Mouse (Mus musculus) splenic B cell, adult 2 months (primary cell): ENCODE results near the gene Eapp.
"Not testable (repeated sequence)": the region's sequence is repeated elsewhere in the genome, so short reads cannot be mapped to it uniquely, and the experiment has no call there.

Experiments
- DNase-seq: peaks from one replicate; pipeline ENCODE4 v3.0.0-alpha.2; 2011; ENCODE audit warnings: low read depth, low spot score
- H3K27me3 ChIP-seq: 2 replicates; pipeline ENCODE4 v1.6.1; 2012; ENCODE audit warnings: mild to moderate bottlenecking, low read length, moderate library complexity, mixed read lengths; ENCODE audit not compliant: control insufficient read depth, poor library complexity, insufficient read depth, severe bottlenecking
- H3K36me3 ChIP-seq: 2 replicates; pipeline ENCODE4 v1.6.1; 2012; ENCODE audit warnings: mild to moderate bottlenecking, low read length, moderate library complexity, mixed read lengths; ENCODE audit not compliant: control insufficient read depth, poor library complexity, insufficient read depth, severe bottlenecking

Eapp gene

DNA sequence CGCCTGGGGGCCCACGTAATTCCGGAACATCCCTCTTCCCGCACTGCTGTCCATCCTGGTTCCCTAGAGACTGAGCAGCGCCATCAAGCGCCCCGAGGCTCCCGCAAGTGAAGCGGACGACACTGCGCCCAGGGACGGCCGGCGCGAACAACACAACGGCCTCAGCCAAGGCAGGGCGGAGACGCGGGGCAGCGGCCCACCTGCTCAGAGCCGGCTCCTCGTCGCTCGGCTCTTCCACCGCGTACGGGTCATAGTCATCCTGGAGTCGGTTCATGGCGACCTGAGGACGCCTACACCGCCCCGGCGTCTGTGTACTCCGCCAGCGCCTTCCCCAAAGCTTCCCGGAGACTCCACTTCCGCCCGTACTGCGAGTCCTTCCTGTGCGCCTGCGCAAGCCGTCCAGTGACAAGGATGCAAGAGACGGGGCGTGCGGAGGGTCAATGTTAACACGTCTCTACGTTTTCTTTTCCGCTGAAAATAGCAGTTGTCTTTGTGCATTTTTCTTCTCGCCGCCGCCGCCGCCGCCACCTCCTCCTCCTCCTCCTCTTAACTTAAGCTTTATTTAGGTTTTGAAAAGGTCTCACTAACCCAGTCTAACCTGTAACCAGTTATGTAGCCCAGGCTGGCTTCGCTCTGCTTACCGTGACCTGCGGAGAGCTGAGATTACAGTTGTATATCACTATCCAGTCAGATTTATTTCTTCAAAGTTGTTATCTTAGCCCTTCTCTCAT is at the start of gene Eapp:
TSS of gene Eapp (minus strand) at position 387 of the 731 bp plus-strand sequence.
- DNase-seq = peak; percentile 95
- H3K36me3 ChIP-seq = peaks cover 4% of the 10 kb centered on the region; the same call in 1 of the 2 replicates

DNA sequence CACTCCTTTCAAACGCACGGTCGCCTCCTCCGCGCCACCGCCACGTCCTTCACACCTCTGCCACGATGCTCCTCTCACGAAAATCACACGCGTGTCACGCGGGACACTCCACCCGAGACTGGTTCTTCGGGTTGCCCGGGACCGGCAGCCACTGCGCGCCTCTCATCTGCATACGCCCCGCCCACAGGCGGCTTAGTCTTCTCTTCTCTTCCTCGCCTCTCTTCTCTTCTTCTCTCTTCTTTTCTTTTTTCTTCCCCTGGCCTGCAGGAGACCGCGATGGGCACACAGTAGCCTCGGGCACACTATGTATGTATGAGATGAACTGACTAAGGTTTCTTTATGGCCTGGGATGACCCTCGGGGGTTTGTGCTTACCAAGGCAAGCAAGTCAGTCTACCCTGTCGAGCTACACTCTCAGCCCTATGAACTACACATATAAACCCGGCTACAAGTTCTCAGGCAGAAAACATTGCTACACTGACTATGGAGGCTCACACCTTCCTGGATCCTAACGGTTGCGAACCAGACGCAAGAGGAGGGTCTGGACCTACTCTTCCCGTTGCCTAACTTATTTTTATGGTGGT is 43.1 kb upstream of the Eapp start:
- not testable (repeated sequence) for DNase-seq

More for the DNA sequence above, at the start of gene Eapp:
- H3K27me3 ChIP-seq = no peaks in the 10 kb centered on the region; the same call in 1 of the 2 replicates

DNA sequence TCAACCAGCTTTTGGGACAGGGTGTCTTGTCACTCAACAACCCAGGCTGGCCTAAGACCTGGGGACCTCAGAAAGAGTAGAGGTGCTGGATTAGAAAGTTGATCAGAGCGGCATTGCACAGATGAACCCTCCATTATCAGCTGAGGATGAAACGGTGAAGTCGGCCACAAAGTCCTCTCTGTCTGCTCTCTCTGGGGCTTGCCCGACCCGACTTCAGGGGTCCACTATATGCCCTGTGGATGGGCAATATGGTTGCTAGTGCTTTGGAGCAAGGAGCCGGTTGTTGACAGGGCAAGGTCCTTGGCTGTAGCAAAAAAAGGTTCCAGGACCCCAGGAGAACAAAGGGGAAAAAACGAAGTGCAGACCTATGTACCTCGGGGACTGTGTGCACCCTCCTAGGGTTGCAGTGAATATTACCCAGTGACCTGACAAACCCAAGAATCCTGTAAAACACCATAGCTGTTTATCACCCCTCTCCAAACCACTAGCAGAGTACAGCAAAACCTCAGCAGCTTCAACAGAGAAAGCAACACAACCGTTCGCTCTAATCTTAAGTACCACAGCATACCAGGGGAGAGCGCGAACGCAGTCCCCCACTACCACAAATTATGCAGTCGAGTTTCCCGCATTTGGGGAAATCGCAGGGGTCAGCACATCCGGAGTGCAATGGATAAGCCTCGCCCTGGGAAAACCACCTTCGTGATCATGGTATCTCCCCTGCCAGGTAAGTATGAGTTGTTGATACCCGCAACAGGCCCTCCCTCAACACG is 42.4 kb upstream of the Eapp start:
- not testable (repeated sequence) for H3K27me3 ChIP-seq, H3K36me3 ChIP-seq, DNase-seq

More for the DNA sequence above, 43.1 kb upstream of the Eapp start:
- not testable (repeated sequence) for H3K36me3 ChIP-seq, H3K27me3 ChIP-seq

- H3K27me3 ChIP-seq, DNase-seq, H3K36me3 ChIP-seq: not testable (repeated sequence)
These were observed 38.8 kb upstream of the Eapp start for GRCm38 (mm10) chr12:54734307-54735131.

DNA sequence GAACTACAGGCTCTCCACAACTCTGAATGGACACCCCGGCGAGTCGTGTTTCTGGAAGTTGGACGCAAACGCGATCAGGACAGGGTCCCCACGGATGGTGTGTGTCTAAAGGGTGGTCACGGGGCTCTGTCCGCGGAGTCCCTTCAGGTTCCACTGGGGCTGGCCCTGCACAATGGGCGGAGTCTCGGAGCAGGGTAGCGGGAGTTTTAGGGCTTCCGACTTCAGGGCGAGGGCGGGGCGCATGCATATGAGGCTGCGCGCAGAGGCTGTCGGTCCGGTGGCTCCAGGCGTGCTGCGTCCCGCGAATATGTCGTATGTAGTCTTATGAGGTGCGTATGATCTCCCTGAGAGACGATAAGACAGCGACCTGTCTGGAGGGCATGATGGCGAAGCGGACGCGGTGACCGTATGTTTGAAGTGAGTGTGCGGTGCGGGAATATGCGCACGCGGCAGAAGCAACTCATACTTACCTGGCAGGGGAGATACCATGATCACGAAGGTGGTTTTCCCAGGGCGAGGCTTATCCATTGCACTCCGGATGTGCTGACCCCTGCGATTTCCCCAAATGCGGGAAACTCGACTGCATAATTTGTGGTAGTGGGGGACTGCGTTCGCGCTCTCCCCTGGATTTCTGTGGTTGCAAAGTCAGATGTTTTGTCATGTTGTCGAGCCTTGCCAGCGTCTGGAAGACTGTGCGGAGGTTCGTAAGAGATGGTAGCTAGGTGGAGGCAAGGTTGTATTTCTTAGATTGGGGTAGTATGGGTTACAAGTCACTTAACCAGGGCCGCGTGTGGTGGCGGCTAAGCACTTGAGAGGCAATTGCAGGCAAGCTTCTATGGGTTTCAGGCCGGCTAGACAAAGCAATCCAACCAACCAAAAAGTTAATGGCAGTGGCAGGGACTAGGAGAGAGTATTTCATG is 33.7 kb upstream of the Eapp start:
- not testable (repeated sequence) for H3K36me3 ChIP-seq, H3K27me3 ChIP-seq, DNase-seq

DNA sequence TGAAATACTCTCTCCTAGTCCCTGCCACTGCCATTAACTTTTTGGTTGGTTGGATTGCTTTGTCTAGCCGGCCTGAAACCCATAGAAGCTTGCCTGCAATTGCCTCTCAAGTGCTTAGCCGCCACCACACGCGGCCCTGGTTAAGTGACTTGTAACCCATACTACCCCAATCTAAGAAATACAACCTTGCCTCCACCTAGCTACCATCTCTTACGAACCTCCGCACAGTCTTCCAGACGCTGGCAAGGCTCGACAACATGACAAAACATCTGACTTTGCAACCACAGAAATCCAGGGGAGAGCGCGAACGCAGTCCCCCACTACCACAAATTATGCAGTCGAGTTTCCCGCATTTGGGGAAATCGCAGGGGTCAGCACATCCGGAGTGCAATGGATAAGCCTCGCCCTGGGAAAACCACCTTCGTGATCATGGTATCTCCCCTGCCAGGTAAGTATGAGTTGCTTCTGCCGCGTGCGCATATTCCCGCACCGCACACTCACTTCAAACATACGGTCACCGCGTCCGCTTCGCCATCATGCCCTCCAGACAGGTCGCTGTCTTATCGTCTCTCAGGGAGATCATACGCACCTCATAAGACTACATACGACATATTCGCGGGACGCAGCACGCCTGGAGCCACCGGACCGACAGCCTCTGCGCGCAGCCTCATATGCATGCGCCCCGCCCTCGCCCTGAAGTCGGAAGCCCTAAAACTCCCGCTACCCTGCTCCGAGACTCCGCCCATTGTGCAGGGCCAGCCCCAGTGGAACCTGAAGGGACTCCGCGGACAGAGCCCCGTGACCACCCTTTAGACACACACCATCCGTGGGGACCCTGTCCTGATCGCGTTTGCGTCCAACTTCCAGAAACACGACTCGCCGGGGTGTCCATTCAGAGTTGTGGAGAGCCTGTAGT is 23.4 kb upstream of the Eapp start:
- H3K36me3 ChIP-seq, H3K27me3 ChIP-seq, DNase-seq: not testable (repeated sequence)

DNA sequence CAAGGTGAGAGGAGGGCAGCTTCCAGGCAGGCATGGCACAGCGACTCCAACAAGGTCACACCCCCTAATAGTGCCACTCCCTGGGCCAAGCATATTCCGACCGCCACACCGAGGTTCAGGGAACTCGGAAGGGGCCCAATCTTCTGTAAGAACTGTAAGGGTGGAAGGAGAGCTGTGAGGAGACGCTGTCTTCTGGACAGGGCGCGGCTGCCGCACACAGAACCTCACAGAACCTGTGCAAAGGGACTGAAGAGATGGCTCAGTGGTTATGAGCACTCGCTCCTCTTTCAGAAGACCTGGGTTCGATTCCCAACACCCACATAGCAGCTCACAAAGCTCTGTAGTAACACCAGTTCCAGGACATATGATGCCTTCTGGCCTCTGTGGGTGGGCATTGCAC is 21.8 kb upstream of the Eapp start:
- not testable (repeated sequence) for H3K27me3 ChIP-seq, DNase-seq, H3K36me3 ChIP-seq

GRCm38 (mm10) chr12:54713822-54714626 is 18.3 kb upstream of the Eapp start:
- not testable (repeated sequence) for H3K27me3 ChIP-seq, DNase-seq, H3K36me3 ChIP-seq

DNA sequence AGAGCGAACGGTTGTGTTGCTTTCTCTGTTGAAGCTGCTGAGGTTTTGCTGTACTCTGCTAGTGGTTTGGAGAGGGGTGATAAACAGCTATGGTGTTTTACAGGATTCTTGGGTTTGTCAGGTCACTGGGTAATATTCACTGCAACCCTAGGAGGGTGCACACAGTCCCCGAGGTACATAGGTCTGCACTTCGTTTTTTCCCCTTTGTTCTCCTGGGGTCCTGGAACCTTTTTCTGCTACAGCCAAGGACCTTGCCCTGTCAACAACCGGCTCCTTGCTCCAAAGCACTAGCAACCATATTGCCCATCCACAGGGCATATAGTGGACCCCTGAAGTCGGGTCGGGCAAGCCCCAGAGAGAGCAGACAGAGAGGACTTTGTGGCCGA is 14.8 kb upstream of the Eapp start:
- not testable (repeated sequence) for DNase-seq, H3K36me3 ChIP-seq, H3K27me3 ChIP-seq

GRCm38 (mm10) chr12:54709691-54710493 is 14.2 kb upstream of the Eapp start:
- not testable (repeated sequence) for H3K27me3 ChIP-seq, DNase-seq, H3K36me3 ChIP-seq

GRCm38 (mm10) chr12:54699394-54699793 is 3.7 kb upstream of the Eapp start:
- H3K27me3 ChIP-seq = no peaks in the 10 kb centered on the region; the same call in 1 of the 2 replicates
- no peak for DNase-seq
- H3K36me3 ChIP-seq = no peaks in the 10 kb centered on the region

- peak; percentile 33 for DNase-seq
- Histone ChIP-seq H3K36me3 (no peaks in the 10 kb centered on the region), H3K27me3 (no peaks in the 10 kb centered on the region; the same call in 1 of the 2 replicates)
These were observed 2.1 kb upstream of the Eapp start for GRCm38 (mm10) chr12:54697791-54698250.
